Mouse (Mus musculus) inflammation-experienced regulatory T-cells, adult 6 months (primary cell): ENCODE data around the gene Ptpn6. TPM values are rescaled to one million over a fixed set of nuclear protein-coding genes. Genes with fewer than 3 reads are reported as not detected.

Experiments used
- ATAC-seq: one replicate; pipeline ENCODE4 v1.8.0; 2017
- polyA plus RNA-seq, 3 experiments: library from polyadenylated mRNA; unstranded; fragments of 100-300 nt; shearing (Covaris generic); gene quantifications; one replicate each; pipeline ENCODE4 v1.2.1; 2017

Gene Ptpn6
- 100 to 1,000 TPM; 143 to 191 (median 176) TPM for polyA plus RNA-seq

GRCm38 (mm10) chr6:124738511-124739023 is at the start of gene Ptpn6:
Gene Ptpn6, minus strand, starts transcription at chr6:124738714.
- ATAC-seq, result no peak

DNA sequence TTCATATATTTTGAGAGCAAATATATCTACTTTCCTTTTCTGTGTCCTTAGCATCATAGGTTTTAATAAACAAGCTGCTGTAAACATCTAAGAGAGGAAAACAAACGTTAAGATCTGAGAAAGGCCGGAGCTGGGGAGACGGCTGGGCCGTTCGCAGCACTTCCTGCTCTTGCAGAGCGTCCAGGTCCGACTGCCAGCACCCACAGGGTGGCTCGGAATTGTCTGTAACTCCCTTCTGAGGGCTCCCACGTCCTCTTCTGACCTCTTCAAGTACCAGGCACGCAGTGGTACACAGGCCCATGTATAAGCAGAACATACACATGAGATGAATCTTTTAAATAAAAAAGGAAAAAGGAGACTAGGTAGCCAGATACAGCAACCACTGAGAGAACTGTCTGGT is 49.2 kb upstream of the Ptpn6 start:
- ATAC-seq, result no peak

DNA sequence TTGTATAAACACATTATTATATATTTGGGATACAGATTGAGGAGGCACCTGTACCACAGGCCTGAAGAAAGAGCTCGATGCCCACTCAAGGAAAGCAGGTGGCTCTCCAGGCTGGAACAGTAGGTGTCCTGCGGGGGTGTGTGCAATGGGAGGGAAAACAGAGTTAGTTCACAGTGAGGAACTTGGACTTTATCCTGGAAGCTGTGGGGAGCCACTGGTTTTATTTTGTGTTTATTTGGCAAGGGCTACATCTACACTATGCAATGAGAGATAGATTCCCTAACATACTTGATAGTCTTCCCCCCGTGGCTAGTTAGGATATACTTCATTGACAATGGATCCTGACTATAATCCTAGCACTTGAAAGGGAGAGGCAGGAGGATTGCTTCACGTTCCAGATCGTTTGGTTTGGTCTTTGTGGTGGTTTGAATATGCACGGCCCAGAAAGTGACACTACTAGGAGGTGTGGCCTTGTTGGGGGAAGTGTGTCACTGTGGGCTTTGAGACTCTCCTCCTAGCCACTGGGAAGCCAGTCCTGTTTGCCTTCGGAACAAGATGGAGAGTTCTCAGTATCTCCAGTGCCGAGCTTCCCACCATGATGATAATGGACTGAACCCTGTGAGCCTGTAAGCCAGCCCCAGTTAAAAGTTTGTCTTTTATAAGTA is 48.4 kb upstream of the Ptpn6 start:
- ATAC-seq, result no peak

DNA sequence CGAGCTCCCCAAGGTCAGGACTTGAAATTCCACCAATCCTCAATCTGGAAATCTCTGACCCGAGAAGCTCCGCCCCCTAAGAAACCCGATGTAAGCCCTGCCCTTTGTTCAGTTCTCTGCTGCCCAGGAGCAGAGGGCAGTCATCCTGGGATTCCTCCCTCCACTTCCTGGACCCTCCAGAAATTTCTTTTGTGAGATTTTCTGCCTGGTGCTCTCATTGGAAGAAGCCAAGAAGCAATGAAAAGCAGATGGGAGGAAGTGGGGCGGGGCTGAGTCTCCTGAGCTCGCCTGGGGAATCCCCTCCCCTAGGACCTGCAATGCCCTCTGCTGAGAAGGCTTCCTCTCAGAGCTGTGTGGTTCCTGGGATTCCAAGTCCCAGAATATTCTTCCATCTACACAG is 43.9 kb upstream of the Ptpn6 start:
- peak; percentile 75 for ATAC-seq

DNA sequence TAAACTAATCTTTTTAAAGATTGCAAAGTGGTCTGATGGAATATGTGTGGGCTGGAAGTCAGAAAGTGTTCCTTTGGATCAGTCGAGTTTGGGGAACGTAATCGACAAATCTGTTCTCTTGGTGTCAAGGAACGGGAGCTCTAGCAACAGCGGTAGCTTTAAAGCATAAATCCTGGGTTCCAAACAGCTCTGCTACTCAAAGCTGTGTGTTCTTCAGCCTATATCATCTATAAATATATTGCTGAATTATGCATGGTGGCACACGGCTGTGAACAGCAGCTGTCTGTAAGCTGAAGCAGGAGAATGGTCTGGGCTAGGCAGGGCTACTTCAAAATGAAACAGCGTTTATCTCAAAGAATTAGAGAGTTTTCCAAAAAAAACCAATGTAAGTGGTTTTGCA is 42.4 kb upstream of the Ptpn6 start:
- no peak for ATAC-seq

GRCm38 (mm10) chr6:124779984-124780416 is 41.5 kb upstream of the Ptpn6 start:
- ATAC-seq, result peak; percentile 19

DNA sequence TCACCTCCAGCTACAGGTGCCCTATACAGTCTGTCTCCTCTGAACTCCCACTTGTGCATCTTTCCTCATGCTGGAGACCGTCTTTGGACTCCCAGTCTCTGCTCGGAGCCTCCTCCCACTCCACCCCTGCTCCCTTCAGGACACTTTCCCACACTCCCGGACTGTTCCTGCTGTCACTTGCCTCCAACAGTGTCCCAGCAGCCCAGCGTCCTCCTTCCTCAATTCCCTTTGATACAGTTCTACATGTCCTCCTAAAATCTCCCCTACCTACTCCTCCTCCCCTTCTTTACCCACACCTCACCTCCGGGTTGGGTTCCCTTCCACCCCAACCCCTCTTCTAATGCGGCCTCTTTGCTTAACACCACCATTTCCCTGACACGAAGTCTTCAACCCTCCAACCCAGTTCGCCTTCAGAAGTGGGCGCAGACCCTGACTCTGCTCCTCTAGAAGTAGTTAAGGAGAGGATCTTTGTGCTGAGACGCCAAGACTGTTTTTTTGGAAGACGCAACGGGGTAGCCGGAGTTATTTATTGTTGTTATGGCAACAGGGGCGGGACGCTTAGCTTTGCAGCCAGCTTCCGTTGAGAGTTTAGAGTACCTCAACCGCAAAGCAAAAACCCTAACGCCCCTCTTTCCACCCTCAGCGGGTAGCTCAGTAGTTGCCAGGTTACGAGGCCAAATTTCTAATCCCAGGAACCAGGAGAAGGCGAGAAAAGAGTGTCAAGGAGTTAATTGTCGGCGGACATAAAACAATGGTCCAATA is 40.9 kb upstream of the Ptpn6 start, which contains the start of gene Lrrc23:
Gene Lrrc23, minus strand, starts transcription at position 506 of the 762 bp plus-strand sequence.
- ATAC-seq, result peak; percentile 90

DNA sequence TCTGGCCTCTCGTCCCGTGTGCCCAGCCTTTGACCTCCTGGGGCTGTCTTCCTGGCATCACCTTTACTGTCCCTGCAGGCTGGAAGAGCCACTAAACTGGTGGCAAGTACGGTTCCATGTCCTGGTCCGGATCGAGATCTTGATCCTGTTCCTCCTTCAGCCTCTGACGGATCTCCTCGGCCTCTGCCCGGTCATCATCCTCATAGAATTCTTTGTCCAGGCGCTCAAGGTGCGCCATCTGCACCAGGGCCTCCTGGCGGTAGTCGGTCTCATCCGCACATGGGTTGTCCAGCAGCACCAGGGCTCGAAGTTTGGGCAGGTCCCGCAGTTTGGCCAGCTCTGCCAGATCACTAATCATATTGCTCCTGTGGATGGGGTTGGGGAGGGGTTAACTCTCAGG is 32.0 kb upstream of the Ptpn6 start:
- ATAC-seq, result no peak

GRCm38 (mm10) chr6:124770013-124770412 is 31.5 kb upstream of the Ptpn6 start:
- no peak for ATAC-seq

GRCm38 (mm10) chr6:124769101-124769765 is 30.7 kb upstream of the Ptpn6 start, which contains the start of gene Eno2:
Gene Eno2, minus strand, starts transcription at chr6:124769673.
- ATAC-seq, result peak; percentile 77

DNA sequence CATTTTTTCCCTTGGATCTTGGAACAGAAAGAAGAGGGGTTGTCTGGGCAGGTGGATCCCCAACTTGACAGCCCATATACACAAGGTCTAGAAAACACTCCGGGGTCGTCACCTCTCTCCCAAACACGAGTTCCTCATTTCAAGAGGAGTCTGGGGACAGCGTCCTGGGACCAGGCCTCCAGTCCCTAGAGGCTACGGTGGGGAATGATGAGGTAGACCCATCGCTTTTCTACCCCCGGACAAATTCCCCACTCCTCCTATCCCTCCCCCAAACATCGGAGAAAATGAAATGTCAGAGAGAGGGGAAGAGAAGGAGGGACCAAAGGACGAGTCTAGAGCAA is 30.2 kb upstream of the Ptpn6 start:
- no peak for ATAC-seq

- peak; percentile 26 for ATAC-seq
Observed at GRCm38 (mm10) chr6:124767920-124768703, 29.6 kb upstream of the Ptpn6 start.

DNA sequence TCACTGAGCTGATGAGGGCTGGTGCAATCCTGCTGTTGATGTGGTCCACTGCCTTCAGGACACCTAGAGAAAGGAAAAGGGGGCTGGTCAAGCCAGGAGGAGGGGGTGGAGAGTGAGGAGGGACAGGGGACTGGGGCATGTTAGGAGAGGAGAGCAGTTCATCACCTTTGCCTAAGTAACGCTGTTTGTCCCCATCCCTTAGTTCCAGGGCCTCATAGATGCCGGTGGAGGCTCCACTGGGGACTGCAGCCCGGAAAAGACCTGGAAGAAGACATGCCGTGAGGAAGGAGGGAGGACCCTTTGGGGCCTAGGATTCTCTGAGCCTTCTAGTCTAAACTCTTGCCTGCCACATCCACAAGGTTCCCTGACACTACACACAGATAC is 29.0 kb upstream of the Ptpn6 start:
- no peak for ATAC-seq

DNA sequence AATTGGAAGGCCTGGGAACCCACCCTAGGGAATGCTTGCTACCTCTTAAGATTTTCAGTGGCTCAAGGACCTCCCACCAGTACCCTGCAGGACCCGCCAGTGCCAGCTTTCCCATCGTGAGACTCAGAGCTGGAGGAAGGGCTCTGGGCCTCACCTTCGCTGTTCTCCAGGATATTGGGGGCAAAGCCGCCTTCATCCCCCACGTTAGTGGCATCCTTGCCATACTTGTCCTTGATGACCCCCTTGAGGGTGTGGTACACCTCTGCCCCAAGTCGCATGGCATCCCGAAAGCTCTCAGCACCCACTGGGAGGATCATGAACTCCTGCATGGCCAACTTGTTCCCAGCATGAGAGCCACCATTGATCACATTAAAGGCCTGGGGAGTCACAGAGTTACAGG is 27.4 kb upstream of the Ptpn6 start:
- no peak for ATAC-seq

GRCm38 (mm10) chr6:124759259-124759658 is 20.7 kb upstream of the Ptpn6 start:
- ATAC-seq, result peak; percentile 72

GRCm38 (mm10) chr6:124758849-124759232 is 20.3 kb upstream of the Ptpn6 start:
- no peak for ATAC-seq

DNA sequence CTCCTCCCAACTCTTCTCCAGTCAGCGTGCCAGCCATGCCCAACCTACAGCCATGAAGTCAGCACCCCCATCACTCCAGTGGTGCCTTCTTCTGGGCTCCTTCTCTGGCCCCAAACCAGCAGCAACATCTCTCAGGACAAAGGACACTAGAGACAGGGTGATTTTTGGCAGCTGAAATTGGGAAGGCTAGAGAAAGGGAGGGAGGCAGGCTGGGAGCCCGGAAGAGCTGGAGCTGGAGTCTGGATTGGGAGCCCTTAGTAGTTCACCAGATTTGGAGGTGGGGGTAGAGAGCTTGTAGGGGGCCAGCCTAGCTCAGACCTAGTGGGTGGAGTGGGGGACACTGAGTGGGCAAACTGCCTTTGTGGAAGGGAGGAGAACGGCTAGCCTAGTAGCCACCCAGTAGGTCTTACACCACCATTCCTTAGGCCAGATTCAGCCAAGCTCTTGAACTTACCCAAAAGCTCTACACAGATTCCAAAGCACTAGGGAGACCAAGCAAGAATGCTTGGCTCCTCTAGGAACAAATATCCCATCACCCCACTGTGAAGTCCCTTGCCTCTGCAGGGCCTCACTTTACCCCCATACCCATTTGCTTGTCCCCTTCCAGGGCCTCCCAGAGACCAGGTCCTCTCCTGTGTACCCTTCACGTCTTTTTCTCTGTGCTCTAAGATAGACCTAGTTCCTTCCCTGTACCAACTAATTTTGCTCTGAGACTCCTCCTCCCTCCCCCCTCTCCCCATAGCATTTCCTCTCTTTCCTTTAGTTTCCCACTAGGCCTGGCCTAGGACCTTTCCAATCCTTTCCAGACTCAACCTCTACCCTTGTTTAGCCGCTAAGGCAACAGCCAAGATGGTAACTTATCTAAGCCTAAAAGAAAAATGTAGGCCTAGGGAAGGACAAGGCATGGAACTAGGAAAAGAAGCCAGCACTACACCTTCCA is 19.7 kb upstream of the Ptpn6 start:
- ATAC-seq, result no peak

DNA sequence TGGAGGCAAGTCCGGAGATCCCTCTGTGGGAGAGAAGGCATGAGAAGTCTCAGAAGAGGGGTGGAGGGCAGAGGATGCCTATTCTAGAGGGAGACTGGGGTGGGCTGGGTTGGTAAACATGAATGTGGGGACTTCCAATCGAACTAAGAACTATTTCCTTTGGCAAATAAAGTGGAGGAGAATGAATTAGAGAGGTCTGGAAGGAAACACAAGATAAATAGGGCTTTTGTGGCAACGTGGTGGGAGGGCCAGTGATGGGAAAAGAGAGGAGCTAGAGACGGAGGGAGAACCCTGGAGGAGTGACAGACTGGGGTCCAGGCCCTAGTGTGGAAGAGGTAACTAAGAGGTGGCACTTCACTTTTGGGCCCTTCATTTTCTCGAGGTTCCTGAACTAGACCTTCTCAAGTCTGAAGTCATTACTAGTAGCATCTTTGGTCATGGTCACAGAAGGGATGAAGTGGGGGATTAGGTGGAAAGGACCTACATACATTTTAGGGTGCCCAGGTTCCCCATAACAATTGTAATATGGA is 18.9 kb upstream of the Ptpn6 start:
- no peak for ATAC-seq

GRCm38 (mm10) chr6:124756652-124757350 is 18.3 kb upstream of the Ptpn6 start:
- peak; percentile 16 for ATAC-seq

DNA sequence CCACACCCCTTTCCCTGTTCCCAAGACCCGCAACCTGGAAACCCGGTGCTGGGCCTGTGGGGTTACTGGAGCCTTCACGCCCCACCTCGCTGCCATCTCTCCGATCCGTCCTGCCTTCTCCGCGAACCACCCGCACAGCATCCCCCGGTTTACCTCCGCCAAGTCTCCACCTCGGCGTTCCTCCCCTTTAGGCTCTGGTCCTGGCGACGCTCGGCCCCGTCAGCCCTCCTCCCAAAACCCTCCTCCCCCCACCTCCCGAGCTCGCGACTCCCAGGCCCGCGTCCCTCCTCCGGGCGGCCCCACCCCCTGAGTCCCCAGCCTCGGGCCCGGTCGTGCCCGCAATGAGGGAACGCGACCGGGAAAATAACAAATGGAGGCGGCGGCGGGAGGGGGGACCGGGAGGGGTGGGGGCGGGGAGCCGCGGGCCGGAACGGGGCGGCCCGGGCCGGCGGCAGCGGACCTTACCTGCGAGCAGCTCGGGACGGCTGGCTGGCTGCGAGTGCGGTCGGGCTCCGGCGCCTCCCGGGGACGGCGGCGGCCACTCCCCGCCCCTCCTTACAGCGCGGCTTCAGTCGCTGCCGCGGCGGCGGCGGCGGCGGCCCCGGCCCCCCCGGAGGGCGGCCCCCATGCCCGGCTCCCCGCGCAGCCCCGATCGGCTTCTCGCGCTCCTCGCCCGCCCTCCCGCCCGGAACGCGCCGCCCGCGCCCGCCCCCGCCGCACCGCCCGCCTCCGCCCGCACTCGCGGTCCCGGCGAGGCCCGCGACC is 17.5 kb upstream of the Ptpn6 start, which contains the start of the genes Gm45234 and Atn1:
Gene Gm45234, minus strand, starts transcription at position 191 of the 765 bp plus-strand sequence.
Gene Atn1, minus strand, starts transcription at position 694 of the 765 bp plus-strand sequence.
- peak; percentile 23 for ATAC-seq
